Mouse (Mus musculus) forebrain, embryonic 16.5 days (tissue): ENCODE measurements around the gene Ighmbp2. TPM values are rescaled to one million over a fixed set of nuclear protein-coding genes. Genes with fewer than 3 reads are reported as not detected.

Experiments used
- ATAC-seq: fragments of 200-750 bp; cut with Nextera tagmentation; 2 replicates; pipeline ENCODE4 v1.8.0; 2017; ENCODE audit warnings: mild to moderate bottlenecking, moderate library complexity
- H3K27ac ChIP-seq: fragments of 300-500 bp; sonication (generic); 2 replicates; pipeline ENCODE4 v1.5.1; 2014; ENCODE audit warnings: low read length, control low read depth
- H3K27me3 ChIP-seq: fragments of 300-500 bp; sonication (generic); replicated peaks from 2 replicates; pipeline ENCODE4 v1.6.1; 2014; ENCODE audit warnings: low read length; ENCODE audit not compliant: control insufficient read depth, insufficient read depth
- H3K36me3 ChIP-seq: fragments of 300-500 bp; sonication (generic); 2 replicates; pipeline ENCODE4 v1.6.1; 2014; ENCODE audit not compliant: control insufficient read depth, insufficient read depth
- H3K4me1 ChIP-seq: fragments of 300-500 bp; sonication (generic); replicated peaks from 2 replicates; pipeline ENCODE4 v1.6.1; 2014; ENCODE audit warnings: low read length; ENCODE audit not compliant: control insufficient read depth, insufficient read depth
- H3K4me2 ChIP-seq: fragments of 300-500 bp; sonication (generic); 2 replicates; pipeline ENCODE4 v1.6.1; 2014; ENCODE audit warnings: mild to moderate bottlenecking, low read length, control low read depth
- H3K4me3 ChIP-seq: fragments of 300-500 bp; sonication (generic); replicated peaks from 2 replicates; pipeline ENCODE4 v1.5.1; 2014; ENCODE audit warnings: mild to moderate bottlenecking, low read length, control low read depth
- H3K9ac ChIP-seq: fragments of 300-500 bp; sonication (generic); replicated peaks from 2 replicates; pipeline ENCODE4 v1.6.1; 2014; ENCODE audit warnings: low read depth, low read length, control low read depth
- H3K9me3 ChIP-seq: fragments of 300-500 bp; sonication (generic); 2 replicates; pipeline ENCODE4 v1.6.1; 2016; ENCODE audit warnings: low read length; ENCODE audit not compliant: control insufficient read depth
- WGBS: fragments of 180-500 bp; shearing (Covaris S2); extraction: QIAGEN DNeasy Blood & Tissue Kit; methylation state at CpG from one replicate; pipeline ENCODE4 v1.1.7; 2014; 5-methylcytosine and 5-hydroxymethylcytosine counted together
- polyA plus RNA-seq: library from polyadenylated mRNA; unstranded; fragments of >200 nt; fragmentation: Nextera tagmentation; extraction: Ambion mirVana; gene quantifications from 2 replicates; pipeline ENCODE4 v1.2.1, GENCODE M21; 2015

Gene Ighmbp2
- polyA plus RNA-seq: 12.0 and 12.4 TPM in 2 replicates

- Histone ChIP-seq H3K4me1 (peaks cover 23% of the 10 kb centered on the region), H3K4me3 (peak within 1 kb of the TSS; percentile 84), H3K4me2 (peak within 1 kb of the TSS; percentile 83), H3K36me3 (peaks cover 4% of the 10 kb centered on the region), H3K27me3 (no peaks in the 10 kb centered on the region), H3K9ac (peak within 1 kb of the TSS; percentile 80), H3K27ac (peak within 1 kb of the TSS; percentile 61), H3K9me3 (no peaks in the 10 kb centered on the region)
- under 1% methylated on average over 49 of the region's 49 CpGs for WGBS
- peak; percentile 95 for ATAC-seq
Measured at GRCm38 (mm10) chr19:3282572-3283467, at the start of gene Ighmbp2, which contains the start of gene Mrpl21. Gene Ighmbp2 (minus strand): TSS chr19:3283017. Gene Mrpl21 (plus strand): TSS chr19:3282901.

- no peak overlapping the region for H3K4me2 ChIP-seq
- peaks cover 39% of the 10 kb centered on the region for H3K4me1 ChIP-seq
- no peaks in the 10 kb centered on the region for H3K9me3 ChIP-seq
- H3K9ac ChIP-seq: no peak overlapping the region
- WGBS: 69% methylated on average over 12 of the region's 12 CpGs
- ATAC-seq: no peak
- no peak overlapping the region for H3K4me3 ChIP-seq
- H3K27me3 ChIP-seq: peaks cover 15% of the 10 kb centered on the region
- H3K27ac ChIP-seq: no peak overlapping the region
- no peaks in the 10 kb centered on the region for H3K36me3 ChIP-seq
Measured at GRCm38 (mm10) chr19:3326479-3327047, 43.7 kb upstream of the Ighmbp2 start.

GRCm38 (mm10) chr19:3325771-3326478 is 43.1 kb upstream of the Ighmbp2 start:
- Histone ChIP-seq H3K4me3 (peak overlapping the region; percentile 70), H3K4me2 (peak overlapping the region; percentile 91), H3K27ac (peak overlapping the region; percentile 87), H3K27me3 (peaks cover 17% of the 10 kb centered on the region), H3K9me3 (no peaks in the 10 kb centered on the region), H3K36me3 (no peaks in the 10 kb centered on the region), H3K4me1 (peaks cover 39% of the 10 kb centered on the region), H3K9ac (peak overlapping the region; percentile 59)
- ATAC-seq: peak; percentile 9; the same call in 1 of the 2 replicates
- WGBS: 17% methylated on average over 15 of the region's 15 CpGs

- WGBS: under 1% methylated on average over 59 of the region's 59 CpGs
- peak; percentile 73 for ATAC-seq
- Histone ChIP-seq H3K27me3 (peaks cover 17% of the 10 kb centered on the region), H3K36me3 (no peaks in the 10 kb centered on the region), H3K4me1 (peaks cover 39% of the 10 kb centered on the region), H3K4me2 (peak overlapping the region; percentile 91), H3K27ac (peak overlapping the region; percentile 87), H3K4me3 (peak overlapping the region; percentile 70), H3K9ac (peak overlapping the region; percentile 59), H3K9me3 (no peaks in the 10 kb centered on the region)
Measured at GRCm38 (mm10) chr19:3324931-3325711, 42.3 kb upstream of the Ighmbp2 start.

- no peaks in the 10 kb centered on the region for H3K36me3 ChIP-seq
- H3K27ac ChIP-seq: peak overlapping the region; percentile 87
- peak overlapping the region; percentile 70 for H3K4me3 ChIP-seq
- H3K27me3 ChIP-seq: peaks cover 17% of the 10 kb centered on the region
- no peak overlapping the region; the same call in none of the 2 replicates for H3K9ac ChIP-seq
- no peak for ATAC-seq
- H3K4me1 ChIP-seq: peaks cover 39% of the 10 kb centered on the region
- H3K4me2 ChIP-seq: peak overlapping the region; percentile 91
- 2% methylated on average over 17 of the region's 17 CpGs for WGBS
- H3K9me3 ChIP-seq: no peaks in the 10 kb centered on the region
Measured at GRCm38 (mm10) chr19:3324271-3324811, 41.5 kb upstream of the Ighmbp2 start.

- Histone ChIP-seq H3K9me3 (no peaks in the 10 kb centered on the region), H3K9ac (peak overlapping the region; percentile 64), H3K27me3 (peaks cover 17% of the 10 kb centered on the region), H3K4me2 (peak overlapping the region; percentile 91), H3K27ac (no peak overlapping the region; the same call in 1 of the 2 replicates), H3K4me3 (peak overlapping the region; percentile 70), H3K4me1 (peaks cover 39% of the 10 kb centered on the region), H3K36me3 (no peaks in the 10 kb centered on the region)
- WGBS: under 1% methylated on average over 34 of the region's 34 CpGs
- no peak for ATAC-seq
Measured at GRCm38 (mm10) chr19:3323753-3324270, 41.0 kb upstream of the Ighmbp2 start.

DNA sequence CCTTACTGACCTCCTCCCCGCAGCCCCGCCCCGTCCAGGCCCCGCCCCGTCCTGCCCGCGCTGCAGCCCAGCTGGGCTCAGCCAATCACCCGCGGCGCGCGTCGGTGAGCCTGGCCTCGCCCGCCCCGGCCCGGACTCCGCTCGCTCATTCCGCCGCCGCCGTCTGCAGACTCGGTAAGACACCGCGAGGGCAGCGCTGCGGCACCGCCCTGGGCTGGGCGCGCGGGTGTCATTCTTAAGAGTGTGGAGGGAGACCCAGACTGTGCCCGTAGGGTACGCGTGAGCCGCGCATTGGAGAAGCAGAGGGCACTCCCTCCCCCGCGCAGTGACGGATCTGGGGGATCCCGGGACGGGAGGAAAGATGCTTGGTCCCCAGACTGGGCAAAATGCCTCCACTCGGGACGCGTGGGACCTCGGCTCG is 40.4 kb upstream of the Ighmbp2 start:
- Histone ChIP-seq H3K4me2 (peak overlapping the region; percentile 91), H3K4me3 (peak overlapping the region; percentile 70), H3K36me3 (no peaks in the 10 kb centered on the region), H3K9me3 (no peaks in the 10 kb centered on the region), H3K4me1 (peaks cover 39% of the 10 kb centered on the region), H3K9ac (peak overlapping the region; percentile 64), H3K27me3 (peaks cover 17% of the 10 kb centered on the region), H3K27ac (0 out of 2 replicates have a peak overlapping the region, but pooled peaks have one; percentile 8)
- under 1% methylated on average over 47 of the region's 47 CpGs for WGBS
- ATAC-seq: peak; percentile 67

DNA sequence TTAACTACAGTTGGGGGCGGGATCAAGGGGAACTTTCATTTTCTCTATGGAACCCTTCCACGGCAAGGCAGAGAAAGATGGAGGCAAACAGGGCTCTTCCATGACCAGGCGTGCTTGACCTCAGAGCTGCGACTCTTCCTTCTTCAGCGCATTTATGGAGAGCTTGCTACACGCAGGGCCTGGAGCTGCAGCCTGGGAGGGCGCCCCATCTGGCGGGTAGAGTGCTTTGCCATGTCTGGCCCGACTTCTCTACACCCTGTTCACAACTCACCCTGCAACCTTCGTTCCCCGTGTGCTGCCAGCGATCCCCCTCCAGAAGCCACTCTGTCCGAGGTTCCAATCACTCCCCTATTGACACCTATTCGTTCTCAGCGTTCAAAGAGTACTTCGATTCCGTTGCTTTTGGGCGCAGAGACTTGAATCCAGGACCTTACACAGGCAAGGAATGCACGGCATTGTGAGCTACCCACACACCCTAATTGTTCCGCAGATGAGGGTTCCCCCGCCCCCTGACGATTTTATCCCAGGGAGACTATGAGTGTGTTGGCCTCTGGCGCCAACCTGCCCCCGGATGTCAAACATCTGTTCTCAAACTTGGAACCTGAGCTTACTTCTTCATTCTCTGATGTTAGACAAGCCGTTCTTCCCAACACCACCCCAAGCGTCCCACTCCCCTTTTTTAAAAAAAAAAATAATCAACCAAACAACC is 39.6 kb upstream of the Ighmbp2 start, which contains the start of gene Cpt1a:
Gene Cpt1a, plus strand, starts transcription at position 74 of the 709 bp plus-strand sequence.
- Histone ChIP-seq H3K9ac (peak within 1 kb of the TSS; percentile 64), H3K9me3 (no peaks in the 10 kb centered on the region), H3K4me1 (peaks cover 39% of the 10 kb centered on the region), H3K4me3 (peak within 1 kb of the TSS; percentile 70), H3K4me2 (peak within 1 kb of the TSS; percentile 91), H3K27ac (0 out of 2 replicates have a peak within 1 kb of the TSS, but pooled peaks have one; percentile 8), H3K27me3 (peaks cover 17% of the 10 kb centered on the region), H3K36me3 (no peaks in the 10 kb centered on the region)
- no peak for ATAC-seq
- 7% methylated on average over 26 of the region's 26 CpGs for WGBS
